Mouse (Mus musculus): Measurements from ENCODE around the gene Leap2.

Gene Leap2

DNA sequence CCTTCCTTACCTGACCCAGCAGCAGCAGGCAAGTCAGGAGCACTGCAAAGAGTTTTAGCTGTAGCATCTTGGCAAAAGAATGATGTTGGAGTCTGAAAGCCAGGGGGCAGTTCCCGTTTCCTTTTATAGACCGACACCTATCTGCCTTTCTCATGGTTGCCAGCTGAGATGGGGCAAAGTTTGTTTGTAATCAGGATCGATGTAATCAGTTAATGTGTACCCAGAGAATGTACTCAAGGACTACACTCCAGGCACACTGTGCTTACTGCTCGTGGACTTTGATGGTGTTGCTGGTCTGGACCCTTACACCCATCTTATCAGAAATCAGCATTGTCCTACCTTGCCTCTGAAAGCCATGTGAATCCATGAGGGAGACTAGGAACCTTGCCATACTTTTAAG is at the start of gene Leap2:
Gene Leap2 (minus strand): TSS at position 135 of the 400 bp plus-strand sequence.
- no peak for DNase-seq (ENCODE audit: low spot score)

GRCm38 (mm10) chr11:53472709-53473108 is 49.7 kb upstream of the Leap2 start:
- no peak for DNase-seq (ENCODE audit: low spot score)

- peak; percentile 65 for DNase-seq (ENCODE audit: low spot score)
Measured at GRCm38 (mm10) chr11:53469968-53470695, 47.2 kb upstream of the Leap2 start, which contains the start of gene Gm9837. TSS of gene Gm9837 (minus strand) at chr11:53470479.

DNA sequence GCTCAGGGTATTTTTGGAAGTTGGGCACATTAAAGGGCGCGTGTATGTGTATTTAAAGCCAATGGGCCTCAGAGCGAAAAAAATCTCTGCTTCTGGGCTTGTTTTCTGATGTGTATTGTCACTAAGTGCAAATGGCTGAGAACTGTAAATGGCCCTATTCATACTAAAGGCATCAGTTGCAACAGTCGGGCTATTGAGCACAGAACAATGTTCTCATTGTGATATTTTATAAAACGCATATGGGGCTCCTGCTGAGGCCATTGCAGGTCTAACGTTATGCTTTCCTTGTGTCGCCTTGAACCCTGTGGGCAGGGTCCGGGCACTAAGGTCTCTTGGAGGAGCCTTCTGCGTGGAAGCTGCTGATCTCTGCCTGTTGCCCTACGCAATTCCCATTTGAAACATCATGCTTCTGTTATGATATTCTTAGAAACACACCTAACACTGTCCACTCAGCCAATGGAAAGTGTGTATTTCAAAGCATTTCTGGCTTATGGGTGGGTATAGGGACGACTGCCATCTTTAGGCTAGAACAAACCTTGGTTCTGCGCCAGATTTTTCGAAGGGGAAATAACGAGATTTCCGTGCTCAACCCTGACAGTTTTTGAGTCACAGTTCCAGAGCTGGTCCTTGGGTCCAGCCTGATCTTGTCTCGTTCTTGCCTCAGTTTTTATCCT is 46.5 kb upstream of the Leap2 start:
- DNase-seq (ENCODE audit: low spot score), result no peak

DNA sequence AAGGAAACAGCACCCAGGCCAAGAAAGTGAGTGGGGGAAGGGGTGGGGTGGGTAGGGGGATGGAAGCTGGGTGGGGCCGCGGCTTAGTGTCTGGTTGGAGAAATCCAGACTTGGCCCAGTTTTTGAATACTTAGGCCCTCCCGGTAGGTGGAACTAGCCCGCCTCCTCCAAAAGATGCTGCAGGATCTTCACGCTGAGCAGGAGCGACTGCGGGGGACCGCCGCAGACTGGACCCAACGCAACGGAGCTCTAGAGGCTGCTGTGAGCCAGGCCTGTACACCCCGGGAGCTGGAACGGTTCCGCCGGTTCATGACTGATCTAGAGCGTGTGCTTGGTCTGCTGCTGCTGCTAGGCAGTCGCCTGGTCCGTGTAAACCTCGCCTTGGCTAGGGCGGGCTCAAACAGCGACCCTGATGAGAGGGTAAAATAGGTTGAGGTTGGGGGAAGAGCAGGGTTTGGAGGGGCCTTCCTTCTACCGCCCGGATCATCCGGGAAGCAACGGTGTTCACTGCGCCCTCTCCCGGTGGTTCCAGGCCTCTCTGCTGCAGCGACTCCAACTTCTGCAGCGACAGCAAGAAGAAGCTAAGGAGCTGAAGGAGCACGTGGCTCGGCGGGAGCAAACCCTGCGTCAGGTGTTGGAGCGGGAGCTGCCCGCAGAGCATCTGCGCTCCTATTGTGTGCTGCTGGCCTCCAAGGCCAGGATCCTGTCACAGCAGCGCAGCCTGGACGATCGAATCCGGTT is 43.4 kb upstream of the Leap2 start:
- DNase-seq (ENCODE audit: low spot score), result no peak

- DNase-seq (ENCODE audit: low spot score), result no peak
Measured at GRCm38 (mm10) chr11:53463551-53464424, 40.8 kb upstream of the Leap2 start.

DNA sequence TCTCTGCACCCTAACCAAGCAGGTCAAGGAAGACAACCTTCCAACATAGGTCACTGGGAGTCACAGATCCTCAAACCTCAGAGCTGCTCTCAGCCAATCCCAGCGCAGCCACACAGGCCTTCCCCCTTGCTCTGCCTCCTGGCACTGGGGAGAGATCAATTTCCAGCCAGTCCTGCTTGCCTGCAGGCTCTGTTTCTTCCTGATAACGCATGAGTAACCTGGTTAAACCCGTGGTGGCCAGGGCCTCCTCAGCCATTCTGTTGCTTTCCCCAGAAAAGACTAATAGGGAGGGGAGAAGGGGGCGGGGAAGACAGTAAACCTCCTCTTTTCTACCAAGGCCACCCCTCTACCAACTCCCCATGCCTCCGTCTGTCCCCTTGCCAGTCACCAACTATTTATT is 38.8 kb upstream of the Leap2 start:
- no peak for DNase-seq (ENCODE audit: low spot score)

DNA sequence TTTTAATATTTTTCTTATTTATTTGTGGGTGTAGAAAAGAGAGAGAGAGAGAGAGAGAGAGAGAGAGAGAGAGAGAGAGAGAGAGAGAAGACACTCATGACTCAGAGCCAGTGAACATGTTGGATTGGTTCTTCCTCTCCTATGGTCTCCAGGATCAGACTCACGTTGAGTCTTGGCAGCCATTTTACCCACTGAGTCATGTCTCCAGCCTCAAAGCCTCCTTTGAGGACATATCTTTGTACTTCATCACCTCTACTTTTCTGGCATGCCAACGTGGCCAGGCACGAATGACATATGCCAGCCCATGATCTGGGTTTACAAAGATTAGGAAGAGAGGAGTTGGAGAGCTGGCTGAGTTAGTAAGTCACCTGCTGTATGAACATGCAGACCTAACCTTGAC is 37.2 kb upstream of the Leap2 start:
- no peak for DNase-seq (ENCODE audit: low spot score)

DNA sequence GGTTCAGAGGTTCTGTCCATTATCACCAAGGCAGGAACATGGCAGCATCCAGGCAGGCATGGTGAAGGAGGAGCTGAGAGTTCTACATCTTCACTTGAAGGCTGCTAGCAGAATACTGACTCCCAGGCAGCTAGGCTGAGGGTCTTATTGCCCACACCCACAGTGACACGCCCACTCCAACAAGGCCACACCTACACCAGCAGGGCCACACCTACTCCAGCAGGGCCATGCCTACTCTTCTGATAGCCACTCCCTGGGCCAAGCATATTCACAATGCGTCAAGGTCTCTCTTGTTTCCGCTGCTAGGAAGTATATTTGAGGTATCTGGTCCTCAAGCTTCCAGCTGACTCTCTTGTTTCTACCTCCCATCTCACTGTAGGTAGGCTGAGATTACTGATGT is 36.0 kb upstream of the Leap2 start:
- no peak for DNase-seq (ENCODE audit: low spot score)

DNA sequence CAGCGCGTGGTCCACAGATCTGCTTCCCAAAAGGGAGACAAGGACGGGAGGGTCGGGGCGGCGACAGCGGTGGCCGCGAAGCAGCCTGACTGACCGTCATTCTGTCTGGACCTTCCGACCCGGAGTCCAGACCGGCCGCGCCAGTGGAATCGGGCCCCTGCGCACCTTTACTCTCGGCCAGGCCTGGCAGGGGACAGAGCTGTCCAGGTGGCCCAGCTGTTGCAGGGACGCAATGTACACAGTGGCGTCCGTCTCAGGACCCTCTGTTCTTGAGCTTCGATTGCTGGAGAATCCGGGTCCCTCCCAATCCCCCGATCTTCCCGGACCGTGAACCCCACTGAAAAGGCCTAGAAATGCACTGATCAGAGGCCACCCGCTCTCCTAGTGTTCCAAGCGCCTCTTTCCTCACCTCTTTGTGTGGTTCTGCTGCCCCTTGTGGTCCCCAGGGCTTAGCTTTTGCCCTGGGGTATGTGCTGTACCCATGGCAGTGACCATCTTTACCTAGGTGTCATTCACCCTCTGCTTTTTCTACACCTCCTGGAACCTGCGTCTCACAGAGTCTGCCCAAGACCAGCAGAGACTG is 34.5 kb upstream of the Leap2 start:
- no peak for DNase-seq (ENCODE audit: low spot score)

GRCm38 (mm10) chr11:53456474-53457371 is 33.8 kb upstream of the Leap2 start, which contains the start of the genes Gm10447 and Shroom1:
TSS of gene Gm10447 (minus strand) at chr11:53457110.
TSS of gene Shroom1 (plus strand) at chr11:53457205.
- no peak for DNase-seq (ENCODE audit: low spot score)

- DNase-seq (ENCODE audit: low spot score), result no peak
Measured at GRCm38 (mm10) chr11:53453031-53453430, 30.1 kb upstream of the Leap2 start.

GRCm38 (mm10) chr11:53452396-53452795 is 29.4 kb upstream of the Leap2 start:
- DNase-seq (ENCODE audit: low spot score), result no peak

- DNase-seq (ENCODE audit: low spot score), result no peak
Measured at GRCm38 (mm10) chr11:53451361-53451760, 28.4 kb upstream of the Leap2 start.

- DNase-seq (ENCODE audit: low spot score), result no peak
Measured at GRCm38 (mm10) chr11:53450070-53450705, 27.2 kb upstream of the Leap2 start.

- no peak for DNase-seq (ENCODE audit: low spot score)
Measured at GRCm38 (mm10) chr11:53448529-53448928, 25.6 kb upstream of the Leap2 start.

DNA sequence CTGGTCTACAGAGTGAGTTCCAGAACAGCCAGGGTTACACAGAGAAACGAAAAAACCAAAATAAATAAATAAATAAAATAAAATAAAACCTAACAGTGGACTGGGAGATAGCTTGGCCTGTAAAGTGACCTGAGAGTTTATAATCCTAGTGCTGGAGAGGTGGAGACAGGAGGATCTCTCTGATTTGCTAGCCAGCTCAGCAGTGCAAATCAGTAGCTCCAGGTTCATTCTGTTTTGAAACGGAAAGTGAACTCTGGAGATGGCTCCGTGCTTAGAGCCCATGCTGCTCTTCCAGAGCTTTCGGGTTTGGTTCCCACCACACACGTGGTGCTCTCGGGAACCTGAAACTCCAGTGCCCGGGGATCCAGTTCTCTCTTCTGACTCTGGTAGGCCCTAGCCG is 25.0 kb upstream of the Leap2 start:
- DNase-seq (ENCODE audit: low spot score), result no peak

DNA sequence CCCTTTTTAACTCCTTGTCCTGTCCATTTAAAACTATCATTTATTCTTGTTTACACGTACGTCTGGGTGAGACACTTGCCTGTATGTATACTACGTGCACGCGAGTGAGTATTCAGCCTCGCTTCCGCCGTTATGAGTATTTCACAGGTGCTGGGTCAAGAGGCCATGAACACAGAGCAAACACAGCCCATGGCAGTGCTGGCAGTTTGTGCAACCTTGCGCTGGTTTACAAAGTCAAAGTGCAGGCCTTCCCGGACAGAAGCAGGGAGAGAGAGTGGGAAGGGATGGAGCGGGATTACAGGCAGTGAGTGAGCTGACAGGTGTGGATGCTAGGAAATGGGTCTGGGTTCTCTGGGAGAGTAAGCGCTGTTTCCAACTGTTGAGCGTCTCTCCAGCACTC is 23.2 kb upstream of the Leap2 start:
- DNase-seq (ENCODE audit: low spot score), result no peak

DNA sequence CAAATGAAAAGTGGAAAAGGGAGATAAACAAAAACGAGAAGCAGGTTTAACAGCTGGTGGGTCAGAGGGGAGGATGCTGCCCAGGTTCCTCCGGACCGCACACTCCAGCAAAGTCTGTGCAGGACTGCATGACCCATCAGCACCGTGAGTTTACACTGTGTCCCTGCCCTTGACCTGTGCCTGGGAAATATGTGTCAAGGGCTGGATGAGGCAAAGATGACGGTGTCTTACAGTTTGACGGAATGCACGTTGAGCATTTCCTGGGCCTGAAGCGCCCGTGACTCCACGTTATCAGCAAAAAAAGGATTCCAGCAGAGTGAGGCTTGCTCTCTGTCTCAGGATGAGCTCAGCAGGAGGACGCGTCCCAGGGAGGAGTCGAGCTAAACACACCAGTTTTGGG is 22.6 kb upstream of the Leap2 start:
- DNase-seq (ENCODE audit: low spot score), result no peak

GRCm38 (mm10) chr11:53443861-53444260 is 20.9 kb upstream of the Leap2 start:
- no peak for DNase-seq (ENCODE audit: low spot score)
